Mouse (Mus musculus) C2C12 (cell line): ENCODE measurements around the gene Nos1. TPM values are rescaled to one million over a fixed set of nuclear protein-coding genes. Genes with fewer than 3 reads are reported as not detected.

Source experiments
- H3K27me3 ChIP-seq: one replicate; pipeline ENCODE4 v1.6.1; 2011; ENCODE audit not compliant: control insufficient read depth, insufficient read depth, insufficient read length
- H3K36me3 ChIP-seq: one replicate; pipeline ENCODE4 v1.6.1; 2011; ENCODE audit not compliant: control insufficient read depth, insufficient read depth
- H3K4me3 ChIP-seq: one replicate; pipeline ENCODE4 v1.5.1; 2011; ENCODE audit warnings: mild to moderate bottlenecking, control low read depth; ENCODE audit not compliant: poor library complexity, insufficient read depth, severe bottlenecking
- H3K79me2 ChIP-seq: one replicate; pipeline ENCODE4 v1.6.1; 2011; ENCODE audit not compliant: control insufficient read depth, insufficient read depth
- H3K79me3 ChIP-seq: one replicate; pipeline ENCODE4 v1.6.1; 2011; ENCODE audit warnings: low read depth, control low read depth
- H3ac ChIP-seq: one replicate; pipeline ENCODE3; 2011; ENCODE audit warnings: low read depth; ENCODE audit not compliant: control insufficient read depth, insufficient read length
- CEBPB ChIP-seq: IDR thresholded peaks from one replicate; pipeline ENCODE4 v1.6.1; 2011; ENCODE audit warnings: low read depth, mild to moderate bottlenecking, control low read depth, moderate library complexity
- CTCF ChIP-seq: IDR thresholded peaks from one replicate; pipeline ENCODE4 v1.5.1; 2011; ENCODE audit not compliant: control insufficient read depth, insufficient read depth, insufficient read length
- FOSL1 ChIP-seq: IDR thresholded peaks from one replicate; pipeline ENCODE4 v1.8.0; 2011; ENCODE audit warnings: mild to moderate bottlenecking, low read length; ENCODE audit not compliant: poor library complexity, insufficient read depth, severe bottlenecking
- MAX ChIP-seq: IDR thresholded peaks from one replicate; pipeline ENCODE4 v1.6.1; 2011; ENCODE audit warnings: mild to moderate bottlenecking, control low read depth
- MYOD1 ChIP-seq: IDR thresholded peaks from one replicate; pipeline ENCODE4 v1.6.1; 2011; ENCODE audit warnings: low read depth; ENCODE audit not compliant: control insufficient read depth, insufficient read length
- MYOG ChIP-seq: IDR thresholded peaks from one replicate; pipeline ENCODE4 v1.6.1; 2011; ENCODE audit not compliant: control insufficient read depth, insufficient read length; ENCODE audit errors: extremely low read depth
- USF1 ChIP-seq: IDR thresholded peaks from one replicate; pipeline ENCODE4 v1.6.1; 2011; ENCODE audit warnings: low read depth, mild to moderate bottlenecking, control low read depth, moderate library complexity
- polyA plus RNA-seq: library from polyadenylated mRNA; unstranded; fragments of >200 nt; fragmentation: generic; extraction: Trizol; gene quantifications from one replicate; pipeline ENCODE4 v1.2.1, GENCODE M21; 2012; ENCODE audit warnings: missing spikeins

Gene Nos1
- polyA plus RNA-seq, 1 experiment, result 0.19 TPM

DNA sequence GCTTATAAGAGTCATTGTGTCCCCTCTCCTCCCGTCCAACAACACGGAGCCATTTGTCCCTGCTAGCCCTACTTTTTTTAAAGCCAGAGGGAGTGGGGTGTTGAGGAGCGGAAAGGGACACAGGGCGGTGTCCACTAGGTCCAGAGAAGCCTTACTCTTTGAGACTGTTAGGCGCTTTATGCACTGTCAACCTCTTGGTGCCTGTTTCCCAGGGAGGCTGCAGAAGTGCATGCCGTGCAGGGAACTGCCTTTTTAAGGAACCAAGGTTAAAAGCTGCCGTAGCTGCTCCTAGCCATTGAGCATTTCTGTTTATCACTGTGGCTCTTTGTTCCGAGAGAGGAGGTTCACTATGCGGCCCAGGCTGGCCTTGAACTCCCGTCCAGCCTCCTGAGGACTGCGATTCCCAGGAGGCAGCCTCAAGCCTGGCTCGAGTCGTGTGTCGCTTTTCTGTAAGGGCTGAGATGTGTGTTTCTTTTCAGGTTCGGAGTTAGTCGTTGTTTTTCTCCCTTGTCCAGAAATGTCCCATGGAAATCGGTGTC is 197.4 kb downstream of the Nos1 start:
- Histone ChIP-seq H3K27me3 (peaks cover 3% of the 10 kb centered on the region), H3K79me2 (no peaks in the 10 kb centered on the region), H3K4me3 (no peak overlapping the region), H3ac (no peak overlapping the region), H3K79me3 (no peaks in the 10 kb centered on the region), H3K36me3 (no peaks in the 10 kb centered on the region)
- no peak for TF ChIP-seq USF1
- TF ChIP-seq FOSL1, result no peak
- TF ChIP-seq MAX, result no peak

DNA sequence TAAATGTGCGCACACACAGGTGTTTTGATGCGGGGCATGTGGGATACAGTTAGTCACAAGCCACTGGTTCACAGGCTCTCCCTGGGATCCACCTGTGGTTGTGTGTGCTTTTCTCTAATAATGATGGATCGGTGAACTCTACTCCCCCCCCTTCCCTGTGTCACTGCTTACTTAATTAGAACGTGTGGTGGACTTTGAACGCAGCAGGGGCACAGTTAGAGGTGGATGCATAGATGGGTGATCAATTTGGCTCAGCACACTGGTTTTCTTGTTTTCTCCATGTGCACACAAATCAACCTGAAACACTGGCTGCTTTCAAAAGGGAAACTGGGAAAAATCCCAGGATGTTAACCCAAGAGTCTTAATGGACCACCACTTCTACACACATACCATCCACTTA is 198.2 kb downstream of the Nos1 start:
- Histone ChIP-seq H3ac (no peak overlapping the region), H3K36me3 (no peaks in the 10 kb centered on the region), H3K79me3 (no peaks in the 10 kb centered on the region), H3K79me2 (no peaks in the 10 kb centered on the region), H3K4me3 (no peak overlapping the region), H3K27me3 (no peaks in the 10 kb centered on the region)
- TF ChIP-seq MYOD1, result no peak
- no peak for TF ChIP-seq MAX
- TF ChIP-seq CEBPB, result no peak
- TF ChIP-seq MYOG, result no peak
- TF ChIP-seq FOSL1, result no peak
- no peak for TF ChIP-seq CTCF
- TF ChIP-seq USF1, result no peak

DNA sequence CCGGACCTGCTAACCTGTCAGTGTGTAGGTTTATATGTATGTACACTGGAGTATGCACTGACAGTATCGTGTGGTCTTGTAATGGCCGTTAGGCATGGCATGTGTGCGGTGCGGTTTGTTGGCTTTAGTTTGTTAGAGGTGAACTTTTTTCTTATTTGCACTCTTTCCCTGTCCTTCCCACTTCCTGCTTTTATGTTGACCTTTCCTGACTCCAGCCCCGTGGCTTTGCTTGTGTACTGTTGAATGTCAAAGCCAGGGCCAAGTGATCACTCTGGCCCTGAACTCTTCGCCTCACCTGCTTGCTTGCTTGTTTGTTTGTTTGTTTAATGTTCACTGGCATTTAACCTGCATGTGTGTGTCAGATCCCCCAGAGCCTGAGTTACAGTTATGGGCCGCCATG is 200.1 kb downstream of the Nos1 start:
- H3K79me3 ChIP-seq, result no peaks in the 10 kb centered on the region
- no peak overlapping the region for H3ac ChIP-seq
- H3K27me3 ChIP-seq, result no peaks in the 10 kb centered on the region
- no peaks in the 10 kb centered on the region for H3K79me2 ChIP-seq
- H3K4me3 ChIP-seq, result no peak overlapping the region
- TF ChIP-seq CEBPB (no peak), MYOG (no peak), USF1 (no peak), FOSL1 (no peak), MYOD1 (no peak), CTCF (no peak), MAX (no peak)
- no peaks in the 10 kb centered on the region for H3K36me3 ChIP-seq

DNA sequence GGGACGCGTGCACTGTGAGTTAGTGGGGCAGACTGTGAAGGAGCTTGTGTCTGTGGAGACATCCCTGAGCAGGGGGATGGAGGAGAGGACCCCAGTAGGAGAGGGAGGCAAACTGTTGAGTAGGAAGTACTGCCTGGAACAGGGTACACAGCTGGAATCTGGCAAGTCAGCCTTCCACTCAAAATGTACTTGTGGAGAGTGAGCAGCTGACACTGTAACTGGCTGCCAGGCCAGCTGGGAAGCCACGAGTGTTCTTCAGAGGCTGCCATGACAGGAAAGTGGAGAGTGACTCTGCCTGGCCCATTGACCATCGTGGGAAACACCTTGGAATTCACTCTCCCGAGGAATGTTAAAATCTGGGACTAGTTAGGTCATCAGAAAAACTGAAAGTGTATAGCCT is 201.1 kb downstream of the Nos1 start:
- Histone ChIP-seq H3K36me3 (peaks cover 9% of the 10 kb centered on the region), H3ac (no peak overlapping the region), H3K4me3 (no peak overlapping the region), H3K27me3 (no peaks in the 10 kb centered on the region), H3K79me3 (no peaks in the 10 kb centered on the region), H3K79me2 (no peaks in the 10 kb centered on the region)
- no peak for TF ChIP-seq MAX
- TF ChIP-seq USF1, result no peak
- no peak for TF ChIP-seq MYOG
- no peak for TF ChIP-seq FOSL1

GRCm38 (mm10) chr5:117986327-117986726 is 205.5 kb downstream of the Nos1 start:
- no peak for TF ChIP-seq MYOG
- no peak for TF ChIP-seq MYOD1
- TF ChIP-seq CTCF, result no peak
- Histone ChIP-seq H3K79me3 (no peaks in the 10 kb centered on the region), H3K79me2 (no peaks in the 10 kb centered on the region), H3ac (no peak overlapping the region), H3K27me3 (no peaks in the 10 kb centered on the region), H3K4me3 (no peak overlapping the region), H3K36me3 (peaks cover 25% of the 10 kb centered on the region)

- Histone ChIP-seq H3ac (no peak overlapping the region), H3K27me3 (no peaks in the 10 kb centered on the region), H3K79me2 (no peaks in the 10 kb centered on the region), H3K4me3 (no peak overlapping the region), H3K36me3 (peaks cover 27% of the 10 kb centered on the region), H3K79me3 (no peaks in the 10 kb centered on the region)
- TF ChIP-seq USF1 (no peak), FOSL1 (no peak), MYOG (no peak), CTCF (no peak), MAX (no peak), CEBPB (no peak), MYOD1 (no peak)
Measured at GRCm38 (mm10) chr5:117987891-117988290, 207.1 kb downstream of the Nos1 start.
